Mouse (Mus musculus): Measurements from ENCODE around the gene Schip1.

The Schip1 gene

GRCm38 (mm10) chr3:68484561-68484960, 420.0 kb downstream of the Schip1 start:
- no peak for DNase-seq

- no peak for DNase-seq
Measured at GRCm38 (mm10) chr3:68487621-68488020, 423.0 kb downstream of the Schip1 start.

GRCm38 (mm10) chr3:68488316-68488715, 423.7 kb downstream of the Schip1 start:
- DNase-seq: no peak

- DNase-seq: no peak
Measured at GRCm38 (mm10) chr3:68491516-68491915, 426.9 kb downstream of the Schip1 start.

GRCm38 (mm10) chr3:68492066-68492465, 427.5 kb downstream of the Schip1 start:
- no peak for DNase-seq

GRCm38 (mm10) chr3:68492513-68492912, 427.9 kb downstream of the Schip1 start:
- no peak for DNase-seq

- no peak for DNase-seq
Measured at GRCm38 (mm10) chr3:68493170-68493585, 428.6 kb downstream of the Schip1 start.

GRCm38 (mm10) chr3:68493586-68494295, 429.1 kb downstream of the Schip1 start:
- peak; percentile 59 for DNase-seq

- DNase-seq: peak; percentile 14
Measured at GRCm38 (mm10) chr3:68494296-68495095, 429.9 kb downstream of the Schip1 start.

- DNase-seq: peak; percentile 13
Measured at GRCm38 (mm10) chr3:68495096-68495735, 430.6 kb downstream of the Schip1 start.

- no peak for DNase-seq
Measured at GRCm38 (mm10) chr3:68495736-68496242, 431.2 kb downstream of the Schip1 start.

- DNase-seq: no peak
Measured at GRCm38 (mm10) chr3:68496513-68496912, 431.9 kb downstream of the Schip1 start.

GRCm38 (mm10) chr3:68499532-68500152, 435.0 kb downstream of the Schip1 start:
- DNase-seq: no peak

- no peak for DNase-seq
Measured at GRCm38 (mm10) chr3:68504838-68505237, 440.2 kb downstream of the Schip1 start.

- no peak for DNase-seq
Measured at GRCm38 (mm10) chr3:68506769-68507318, 442.2 kb downstream of the Schip1 start.

- no peak for DNase-seq
Measured at GRCm38 (mm10) chr3:68508629-68509028, 444.0 kb downstream of the Schip1 start.

- DNase-seq: no peak
Measured at GRCm38 (mm10) chr3:68510872-68511271, 446.3 kb downstream of the Schip1 start.

GRCm38 (mm10) chr3:68511744-68512143, 447.1 kb downstream of the Schip1 start:
- no peak for DNase-seq

GRCm38 (mm10) chr3:68512327-68512726, 447.7 kb downstream of the Schip1 start:
- DNase-seq: no peak

GRCm38 (mm10) chr3:68513340-68514119, 448.9 kb downstream of the Schip1 start:
- DNase-seq: no peak

GRCm38 (mm10) chr3:68514120-68514497, 449.5 kb downstream of the Schip1 start:
- no peak for DNase-seq

- DNase-seq: no peak
Measured at GRCm38 (mm10) chr3:68514717-68515116, 450.1 kb downstream of the Schip1 start.
